Mouse (Mus musculus) limb, embryonic 14.5 days (tissue): ENCODE measurements at regions not wholly inside any gene's neighbourhood (a gene's known extent, or its start where the extent isn't known, plus 50 kb on each side); places are given as distances from the start of the nearest gene placed in this dataset.

Experiments
- ATAC-seq: fragments of 200-750 bp; cut with Nextera tagmentation; 2 replicates; pipeline ENCODE4 v1.8.0; 2017; ENCODE audit warnings: low read depth, moderate number of reproducible peaks, moderate TSS enrichment; ENCODE audit not compliant: low FRiP score
- DNase-seq: peaks from one replicate; pipeline ENCODE4 v3.0.0-alpha.2; 2015; ENCODE audit warnings: low spot score
- H3K27ac ChIP-seq: fragments of 300-500 bp; sonication (generic); replicated peaks from 2 replicates; pipeline ENCODE4 v1.5.1; 2014; ENCODE audit warnings: low read depth, mild to moderate bottlenecking, low read length, moderate library complexity, mixed read lengths
- H3K27me3 ChIP-seq: fragments of 300-500 bp; sonication (generic); 2 replicates; pipeline ENCODE4 v1.6.1; 2014; ENCODE audit warnings: low read length, mixed read lengths; ENCODE audit not compliant: control insufficient read depth, insufficient read depth
- H3K36me3 ChIP-seq: fragments of 300-500 bp; sonication (generic); 2 replicates; pipeline ENCODE4 v1.6.1; 2014; ENCODE audit warnings: mild to moderate bottlenecking, low read length, moderate library complexity, mixed read lengths; ENCODE audit not compliant: control insufficient read depth, insufficient read depth
- H3K4me1 ChIP-seq: fragments of 300-500 bp; sonication (generic); 2 replicates; pipeline ENCODE4 v1.6.1; 2014; ENCODE audit warnings: antibody characterized with exemption, low read length, mixed read lengths; ENCODE audit not compliant: control insufficient read depth, insufficient read depth
- H3K4me2 ChIP-seq: fragments of 300-500 bp; sonication (generic); replicated peaks from 2 replicates; pipeline ENCODE4 v1.6.1; 2014; ENCODE audit warnings: low read depth, mild to moderate bottlenecking, low read length, moderate library complexity; ENCODE audit not compliant: severe bottlenecking
- H3K4me3 ChIP-seq: fragments of 300-500 bp; sonication (generic); replicated peaks from 2 replicates; pipeline ENCODE4 v1.5.1; 2014; ENCODE audit warnings: low read length
- H3K9ac ChIP-seq: fragments of 300-500 bp; sonication (generic); 2 replicates; pipeline ENCODE4 v1.6.1; 2014; ENCODE audit warnings: mild to moderate bottlenecking, low read depth, low read length, moderate library complexity; ENCODE audit not compliant: severe bottlenecking
- H3K9me3 ChIP-seq: fragments of 300-500 bp; sonication (generic); 2 replicates; pipeline ENCODE4 v1.6.1; 2016; ENCODE audit warnings: low read length; ENCODE audit not compliant: control insufficient read depth
- POLR2A ChIP-seq: fragments of 200-500 bp; IDR thresholded peaks from 2 replicates; pipeline ENCODE4 v1.8.0; 2012; ENCODE audit warnings: inconsistent platforms, mild to moderate bottlenecking, moderate library complexity, borderline replicate concordance; ENCODE audit not compliant: insufficient read depth, insufficient read length; ENCODE audit errors: extremely low read depth
- WGBS: fragments of 180-500 bp; shearing (Covaris S2); extraction: QIAGEN DNeasy Blood & Tissue Kit; methylation state at CpG from one replicate; pipeline ENCODE4 v1.1.7; 2014; 5-methylcytosine and 5-hydroxymethylcytosine counted together

- Histone ChIP-seq H3K36me3 (no peaks in the 10 kb centered on the region), H3K9me3 (no peaks in the 10 kb centered on the region), H3K27ac (no peak overlapping the region), H3K4me1 (peaks cover 13% of the 10 kb centered on the region), H3K4me3 (no peak overlapping the region), H3K27me3 (no peaks in the 10 kb centered on the region), H3K4me2 (no peak overlapping the region), H3K9ac (no peak overlapping the region)
- WGBS: 61% methylated on average over 1 of the region's 1 CpGs
- ATAC-seq (peak; percentile 46; the same call in 1 of the 2 replicates), DNase-seq (peak; percentile 57)
- no peak for TF ChIP-seq POLR2A
Measured at GRCm38 (mm10) chr1:130298636-130299035, 124.2 kb downstream of the Cd55b start.

- Histone ChIP-seq H3K9ac (no peak overlapping the region), H3K36me3 (no peaks in the 10 kb centered on the region), H3K4me2 (no peak overlapping the region), H3K9me3 (no peaks in the 10 kb centered on the region), H3K27ac (no peak overlapping the region), H3K4me1 (peaks cover 13% of the 10 kb centered on the region), H3K27me3 (no peaks in the 10 kb centered on the region), H3K4me3 (no peak overlapping the region)
- no peak for TF ChIP-seq POLR2A
- DNase-seq (no peak), ATAC-seq (no peak)
- 43% methylated on average over 2 of the region's 2 CpGs for WGBS
Measured at GRCm38 (mm10) chr1:130297471-130297870, 125.3 kb downstream of the Cd55b start.

- 69% methylated on average over 6 of the region's 6 CpGs for WGBS
- no peak for DNase-seq
- no peak overlapping the region for H3K4me3 ChIP-seq
- H3K9me3 ChIP-seq: no peaks in the 10 kb centered on the region
- H3K36me3 ChIP-seq: no peaks in the 10 kb centered on the region
- H3K27ac ChIP-seq: no peak overlapping the region
- H3K9ac ChIP-seq: no peak overlapping the region
- ATAC-seq: no peak
- no peaks in the 10 kb centered on the region for H3K4me1 ChIP-seq
- no peak overlapping the region for H3K4me2 ChIP-seq
- H3K27me3 ChIP-seq: no peaks in the 10 kb centered on the region
- no peak for TF ChIP-seq POLR2A
Measured at GRCm38 (mm10) chr1:130285882-130286281, 136.9 kb downstream of the Cd55b start.

GRCm38 (mm10) chr1:130282153-130282552 lies 140.7 kb downstream of the Cd55b start:
- H3K4me2 ChIP-seq: no peak overlapping the region
- no peak for DNase-seq
- H3K27ac ChIP-seq: no peak overlapping the region
- TF ChIP-seq POLR2A: no peak
- WGBS: 82% methylated on average over 3 of the region's 3 CpGs
- no peaks in the 10 kb centered on the region for H3K27me3 ChIP-seq
- no peak overlapping the region for H3K9ac ChIP-seq
- H3K9me3 ChIP-seq: no peaks in the 10 kb centered on the region
- no peaks in the 10 kb centered on the region for H3K4me1 ChIP-seq
- H3K4me3 ChIP-seq: no peak overlapping the region
- no peaks in the 10 kb centered on the region for H3K36me3 ChIP-seq
- no peak for ATAC-seq

GRCm38 (mm10) chr1:130279180-130279579 lies 143.6 kb downstream of the Cd55b start:
- Histone ChIP-seq H3K36me3 (no peaks in the 10 kb centered on the region), H3K9me3 (no peaks in the 10 kb centered on the region), H3K4me1 (no peaks in the 10 kb centered on the region), H3K27ac (no peak overlapping the region), H3K9ac (no peak overlapping the region), H3K4me3 (no peak overlapping the region), H3K27me3 (no peaks in the 10 kb centered on the region), H3K4me2 (no peak overlapping the region)
- TF ChIP-seq POLR2A: no peak
- ATAC-seq (no peak), DNase-seq (no peak)

GRCm38 (mm10) chr1:130278000-130278536 lies 144.7 kb downstream of the Cd55b start:
- no peak overlapping the region for H3K9ac ChIP-seq
- H3K4me3 ChIP-seq: no peak overlapping the region
- DNase-seq (no peak), ATAC-seq (no peak)
- H3K36me3 ChIP-seq: no peaks in the 10 kb centered on the region
- H3K27ac ChIP-seq: no peak overlapping the region
- H3K9me3 ChIP-seq: no peaks in the 10 kb centered on the region
- H3K4me2 ChIP-seq: no peak overlapping the region
- H3K4me1 ChIP-seq: no peaks in the 10 kb centered on the region
- no peak for TF ChIP-seq POLR2A
- H3K27me3 ChIP-seq: no peaks in the 10 kb centered on the region
